Mouse (Mus musculus): ENCODE results near the gene 6430571L13Rik. TPM values are rescaled to one million over a fixed set of nuclear protein-coding genes. Genes with fewer than 3 reads are reported as not detected.

Gene 6430571L13Rik
- 10 to 100 TPM; 31.8 to 32.2 TPM for total RNA-seq (2021)
- long read RNA-seq, experiment 1, transcript 6430571L13Rik-201 (6 exons, 2,599 nt) = major isoform, 48 of 80 reads
- long read RNA-seq, experiment 1, partial matches to known transcripts = 11 of 80 reads
- long read RNA-seq, experiment 1, other reads (novel, unspliced or antisense) = 21 of 80 reads
- long read RNA-seq, experiment 2, transcript 6430571L13Rik-201 (6 exons, 2,599 nt) = major isoform, 22 of 38 reads
- long read RNA-seq, experiment 2, partial matches to known transcripts = 15 of 38 reads
- long read RNA-seq, experiment 2, other reads (novel, unspliced or antisense) = 1 of 38 reads

- DNase-seq (ENCODE audit: low spot score) = peak; percentile 95
These were observed at the start of gene 6430571L13Rik for GRCm38 (mm10) chr9:107340267-107340859. Gene 6430571L13Rik, plus strand, starts transcription at chr9:107340602.

GRCm38 (mm10) chr9:107290897-107291296, 49.5 kb upstream of the 6430571L13Rik start:
- DNase-seq (ENCODE audit: low spot score) = peak; percentile 88

GRCm38 (mm10) chr9:107294249-107294648, 46.2 kb upstream of the 6430571L13Rik start:
- DNase-seq (ENCODE audit: low spot score) = peak; percentile 82

- no peak for DNase-seq (ENCODE audit: low spot score)
These were observed 44.8 kb upstream of the 6430571L13Rik start for GRCm38 (mm10) chr9:107295616-107296015.

- DNase-seq (ENCODE audit: low spot score) = no peak
These were observed 44.6 kb upstream of the 6430571L13Rik start, which contains the start of gene Cish for GRCm38 (mm10) chr9:107296016-107296040. Gene Cish, plus strand, starts transcription at chr9:107296026.

- DNase-seq (ENCODE audit: low spot score) = no peak
These were observed 44.4 kb upstream of the 6430571L13Rik start for GRCm38 (mm10) chr9:107296041-107296440.

GRCm38 (mm10) chr9:107296501-107296965, 43.9 kb upstream of the 6430571L13Rik start:
- DNase-seq (ENCODE audit: low spot score) = peak; percentile 97

- DNase-seq (ENCODE audit: low spot score) = no peak
These were observed 43.3 kb upstream of the 6430571L13Rik start for GRCm38 (mm10) chr9:107297059-107297458.

- no peak for DNase-seq (ENCODE audit: low spot score)
These were observed 42.7 kb upstream of the 6430571L13Rik start for GRCm38 (mm10) chr9:107297658-107298057.

GRCm38 (mm10) chr9:107298059-107298780, 42.2 kb upstream of the 6430571L13Rik start:
- no peak for DNase-seq (ENCODE audit: low spot score)

- DNase-seq (ENCODE audit: low spot score) = no peak
These were observed 41.5 kb upstream of the 6430571L13Rik start for GRCm38 (mm10) chr9:107298876-107299275.

GRCm38 (mm10) chr9:107299783-107300182, 40.6 kb upstream of the 6430571L13Rik start:
- DNase-seq (ENCODE audit: low spot score) = no peak

- DNase-seq (ENCODE audit: low spot score) = no peak
These were observed 40.0 kb upstream of the 6430571L13Rik start for GRCm38 (mm10) chr9:107300224-107300973.

- DNase-seq (ENCODE audit: low spot score) = no peak
These were observed 38.7 kb upstream of the 6430571L13Rik start for GRCm38 (mm10) chr9:107301554-107302331.

- no peak for DNase-seq (ENCODE audit: low spot score)
These were observed 37.8 kb upstream of the 6430571L13Rik start for GRCm38 (mm10) chr9:107302592-107302991.

GRCm38 (mm10) chr9:107303121-107303820, 37.1 kb upstream of the 6430571L13Rik start:
- DNase-seq (ENCODE audit: low spot score) = no peak

GRCm38 (mm10) chr9:107303900-107304299, 36.5 kb upstream of the 6430571L13Rik start:
- DNase-seq (ENCODE audit: low spot score) = no peak

- DNase-seq (ENCODE audit: low spot score) = no peak
These were observed 36.0 kb upstream of the 6430571L13Rik start for GRCm38 (mm10) chr9:107304383-107304782.

GRCm38 (mm10) chr9:107305012-107305411, 35.4 kb upstream of the 6430571L13Rik start:
- DNase-seq (ENCODE audit: low spot score) = no peak
